Mouse (Mus musculus) gastrocnemius, adult 18-20 months (tissue): ENCODE measurements at regions not wholly inside any gene's neighbourhood (a gene's known extent, or its start where the extent isn't known, plus 50 kb on each side); places are given as distances from the start of the nearest gene placed in this dataset.
A peak's percentile ranks its signal among the peaks of the same experiment; 100 is the strongest.
"Not testable (repeated sequence)": the region's sequence is repeated elsewhere in the genome, so short reads cannot be mapped to it uniquely, and the experiment has no call there.

Experiments used
- DNase-seq: peaks from one replicate; pipeline ENCODE4 v3.0.0; 2021; ENCODE audit warnings: low spot score

DNA sequence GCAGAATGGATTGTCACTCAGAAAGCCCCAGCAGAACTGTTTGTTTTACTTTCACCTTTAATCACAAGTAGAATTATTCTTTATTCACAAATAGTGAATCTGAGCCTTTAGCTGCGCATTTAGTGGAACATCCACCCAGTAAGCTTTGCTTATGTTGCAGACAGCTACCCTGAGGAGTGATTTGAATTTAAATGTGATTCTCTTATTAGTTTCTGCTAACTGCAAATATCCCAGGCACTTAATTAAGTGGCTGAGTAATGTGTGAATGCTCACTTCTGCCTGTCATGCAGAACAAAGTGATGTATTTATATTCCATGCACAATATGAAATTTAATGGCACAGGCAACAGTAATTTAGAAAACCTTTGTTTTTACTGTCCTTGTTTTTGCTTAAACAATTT, 344.4 kb upstream of the Nova1 start:
- DNase-seq: no peak

DNA sequence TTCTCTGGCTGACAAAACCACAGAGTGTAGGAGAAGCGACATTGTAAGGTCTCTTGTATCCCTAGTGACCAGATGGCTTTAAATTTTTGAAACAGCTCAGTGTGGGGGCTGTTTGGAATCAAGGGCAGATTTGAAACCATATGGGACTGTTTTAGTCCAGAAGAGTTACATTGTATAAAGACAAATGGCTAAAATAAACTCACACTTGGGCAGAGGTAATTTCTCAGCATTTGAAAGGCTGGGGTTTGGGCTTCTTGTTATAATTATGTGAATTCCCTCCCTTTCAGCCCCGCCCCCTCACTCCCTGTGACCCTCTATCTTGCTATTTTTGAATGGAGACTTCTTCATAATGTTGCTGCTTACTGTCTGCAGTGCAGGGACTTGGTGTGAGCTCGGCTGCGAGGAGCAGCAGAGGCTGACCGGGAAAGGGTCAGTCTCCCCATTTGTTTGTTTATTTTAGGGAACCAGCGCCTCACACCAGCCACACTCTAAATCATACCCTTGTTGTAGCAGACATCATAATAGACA, 344.0 kb upstream of the Nova1 start:
- no peak for DNase-seq

DNA sequence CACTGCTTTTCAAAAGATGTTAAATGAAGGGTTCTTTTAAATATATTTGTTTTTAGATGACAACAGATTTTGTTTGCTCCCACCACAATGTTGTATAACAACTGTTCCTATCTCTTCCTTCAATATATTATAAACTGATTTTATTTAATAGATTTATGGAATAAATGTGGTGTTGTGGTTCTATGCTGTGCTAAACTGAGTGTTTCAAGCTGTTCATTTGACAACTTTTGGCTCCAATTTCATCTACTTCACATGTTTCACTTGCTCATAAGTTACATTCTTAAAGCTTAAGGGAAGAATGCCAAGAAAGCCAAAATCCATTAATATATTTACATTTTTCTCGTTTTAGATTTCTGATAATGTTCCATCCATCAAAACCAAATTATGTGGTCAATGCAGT, 341.9 kb upstream of the Nova1 start:
- no peak for DNase-seq

DNA sequence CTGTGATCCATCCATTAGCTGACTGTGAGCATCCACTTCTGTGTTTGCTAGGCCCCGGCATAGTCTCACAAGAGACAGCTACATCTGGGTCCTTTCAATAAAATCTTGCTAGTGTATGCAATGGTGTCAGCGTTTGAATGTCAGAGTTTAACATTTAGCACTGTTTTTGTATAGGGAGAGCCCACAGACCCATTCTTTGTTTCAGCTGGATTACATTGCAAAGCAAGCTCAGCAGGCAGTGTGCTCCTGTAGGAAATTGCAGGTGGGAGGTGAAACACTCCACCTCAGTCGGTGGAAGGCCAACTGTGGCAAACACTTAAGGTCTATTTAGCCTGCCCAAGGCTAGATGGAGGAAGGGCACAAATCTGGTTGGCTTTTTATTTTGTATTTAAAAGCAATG, 337.2 kb upstream of the Nova1 start:
- DNase-seq: not testable (repeated sequence)

DNA sequence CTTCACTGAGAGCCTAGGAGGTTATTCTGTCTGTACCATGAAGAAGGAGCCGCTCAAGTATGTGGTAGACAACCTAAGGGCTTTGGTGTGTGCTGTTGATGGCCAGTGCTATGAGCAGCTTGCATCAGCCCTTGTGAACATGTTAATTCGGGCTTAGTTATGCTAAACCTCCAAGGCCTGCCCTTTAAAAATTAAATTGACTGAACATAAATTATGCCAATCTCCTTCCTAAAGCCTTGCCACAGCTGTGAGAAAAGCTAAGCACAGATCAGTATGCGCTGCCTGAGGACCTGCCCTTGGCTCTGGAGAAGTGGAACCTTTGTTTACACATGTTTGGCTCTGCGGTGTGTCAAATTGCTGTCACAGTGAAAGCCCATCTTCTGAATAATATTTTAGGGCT, 321.9 kb upstream of the Nova1 start:
- no peak for DNase-seq

DNA sequence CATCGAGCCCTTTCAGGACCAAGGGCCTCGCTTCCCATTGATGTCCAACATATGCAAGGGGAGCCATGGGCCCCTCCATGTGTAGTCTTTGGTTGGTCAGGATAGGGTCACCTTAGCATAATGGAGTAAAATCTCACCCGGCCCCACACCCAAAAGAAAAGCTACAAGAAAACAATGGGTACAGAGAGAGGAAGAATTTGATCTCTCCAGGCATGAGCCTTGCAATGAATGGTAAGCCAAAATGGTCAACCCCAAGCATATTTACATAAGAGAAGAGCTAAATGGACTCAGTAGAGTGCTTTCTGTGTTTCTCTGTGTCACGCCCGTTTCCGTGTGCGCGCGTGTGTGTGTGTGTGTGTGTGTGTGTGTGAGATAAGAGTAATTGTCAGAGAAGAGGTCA, 311.1 kb upstream of the Nova1 start:
- DNase-seq: no peak

DNA sequence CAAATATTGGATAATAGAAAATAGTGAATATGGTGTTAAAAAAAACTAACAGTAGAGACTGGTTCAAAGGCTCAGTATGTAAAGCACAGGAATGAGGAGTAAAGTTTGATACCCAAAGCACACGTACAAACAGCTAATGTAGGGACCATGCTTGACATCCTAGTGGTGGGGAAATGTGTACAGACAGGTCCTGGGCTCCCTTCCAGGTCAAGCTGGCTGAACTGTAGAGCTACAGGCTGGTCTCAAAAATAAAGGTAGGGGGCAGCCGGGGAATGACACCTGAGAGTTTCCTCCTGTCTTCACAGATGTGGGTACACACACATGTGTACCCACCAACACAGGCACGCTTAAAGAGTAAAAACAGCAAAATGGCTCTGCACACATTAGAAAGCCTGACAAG, 309.9 kb upstream of the Nova1 start:
- no peak for DNase-seq

DNA sequence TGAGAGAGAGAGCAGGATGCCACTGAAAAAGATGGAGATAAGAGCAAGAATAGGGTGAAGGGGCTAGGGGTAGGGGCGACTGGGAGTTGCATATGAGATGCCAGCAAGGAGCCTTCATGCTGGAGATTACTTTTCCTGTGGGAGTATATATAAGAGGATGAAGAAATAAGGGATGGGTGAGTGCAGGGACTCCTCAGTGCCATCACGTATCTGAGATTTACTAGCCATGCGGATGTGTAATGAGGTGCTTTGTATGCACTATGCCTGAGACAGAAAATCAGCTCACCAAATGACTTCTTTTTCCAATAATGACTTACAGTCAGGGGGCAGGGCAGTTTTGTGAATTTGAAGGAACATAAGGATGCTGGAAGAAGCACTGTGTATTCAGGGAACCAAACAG, 302.7 kb upstream of the Nova1 start:
- no peak for DNase-seq

DNA sequence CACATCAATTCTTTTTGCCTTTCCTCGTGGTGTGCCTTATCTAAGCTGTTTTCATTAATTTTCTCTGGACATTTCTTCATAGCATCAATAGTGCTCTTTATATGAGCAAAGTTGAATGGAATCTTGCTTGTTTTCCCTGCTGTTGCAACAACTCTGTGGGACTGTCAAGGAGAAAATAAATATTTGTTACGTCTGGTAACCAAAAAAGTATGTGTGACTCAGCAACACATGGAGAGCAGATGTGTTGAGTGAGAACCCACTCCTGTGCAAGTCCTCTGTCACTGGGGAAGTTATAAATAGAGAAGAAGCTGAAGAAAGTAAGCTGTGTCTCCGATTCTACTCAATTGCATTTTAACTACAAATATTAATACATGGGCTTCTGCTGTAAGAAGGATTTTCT, 298.8 kb upstream of the Nova1 start:
- DNase-seq: peak; percentile 62

DNA sequence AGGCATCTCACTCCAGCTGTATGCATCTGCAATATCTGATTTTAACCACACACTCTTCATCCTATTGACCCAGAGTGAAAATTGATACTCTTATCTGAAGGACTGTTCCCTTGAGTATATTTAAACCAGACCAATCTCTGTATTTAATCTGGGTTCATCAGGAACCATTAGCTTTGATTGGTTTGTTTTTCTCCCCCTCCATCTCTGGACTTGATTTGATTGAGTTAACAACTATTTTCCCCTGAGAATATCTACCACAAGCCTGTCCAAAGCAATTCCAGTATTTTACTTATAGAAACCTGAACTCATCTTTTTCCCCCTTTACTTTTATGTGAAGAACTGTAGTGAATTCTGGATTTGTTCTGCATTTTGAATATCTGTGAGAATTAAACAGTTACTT, 270.5 kb upstream of the Nova1 start:
- no peak for DNase-seq

DNA sequence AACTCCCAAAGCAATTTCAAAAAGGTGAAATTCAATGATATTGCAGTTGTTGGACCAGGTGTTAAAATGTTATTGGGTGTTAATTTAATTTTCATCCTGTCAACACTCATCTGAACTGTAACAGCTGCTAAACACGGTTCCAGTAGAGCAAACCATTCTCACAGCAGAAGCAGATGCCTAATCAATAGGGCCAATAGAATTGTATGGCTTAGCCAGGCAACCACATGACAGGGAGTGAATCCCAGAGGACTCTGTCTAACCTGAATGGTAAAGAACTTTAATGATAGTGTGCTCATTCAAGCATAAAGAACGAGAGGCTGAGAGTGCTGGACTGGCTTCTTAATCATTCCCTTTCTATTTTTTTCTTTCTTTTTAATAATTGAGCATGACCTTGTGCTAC, 256.2 kb upstream of the Nova1 start:
- no peak for DNase-seq

DNA sequence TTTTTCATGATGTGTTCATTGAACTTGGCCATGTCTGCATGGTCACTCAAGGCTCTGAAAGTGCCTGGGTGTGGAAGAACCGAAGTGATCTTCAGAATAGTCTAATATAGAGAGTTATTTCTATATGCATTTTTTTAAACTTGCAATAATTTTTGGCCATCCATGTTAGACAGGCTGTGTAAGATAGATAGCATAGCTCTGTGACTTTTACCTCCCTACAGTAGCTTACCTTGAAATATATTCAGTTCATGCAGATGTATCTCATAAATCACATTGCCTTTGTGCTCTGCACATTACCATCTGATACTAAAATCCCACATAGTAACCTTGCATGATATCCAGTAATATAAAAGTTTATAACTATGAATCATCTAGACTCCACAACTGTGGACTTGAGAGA, 233.7 kb upstream of the Nova1 start:
- DNase-seq: no peak

DNA sequence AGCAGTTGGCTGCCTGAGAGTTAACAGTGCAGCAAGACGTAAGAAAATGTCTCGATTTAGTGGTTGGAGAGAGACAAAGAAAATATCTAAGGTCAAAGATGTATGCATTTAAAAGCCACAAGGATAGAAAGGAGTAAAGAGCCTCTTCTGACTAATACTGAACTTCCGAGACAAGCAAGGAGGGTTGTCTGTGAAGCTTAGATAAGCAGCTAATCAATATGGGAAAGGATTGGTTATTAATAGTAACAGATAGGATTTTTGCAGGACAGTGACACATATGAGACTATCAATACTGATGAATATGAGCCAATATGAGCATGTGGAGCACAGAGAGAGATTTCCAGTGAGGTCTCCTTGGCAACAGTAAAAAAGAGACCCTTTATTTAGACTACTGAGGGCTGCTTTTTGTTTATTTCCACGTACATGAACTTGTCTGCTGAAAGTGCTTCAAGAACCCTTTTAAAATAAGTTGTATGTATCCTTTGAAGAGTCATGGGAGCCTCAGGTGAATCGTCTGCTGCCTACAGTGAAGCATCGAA, 202.2 kb upstream of the Nova1 start:
- no peak for DNase-seq

DNA sequence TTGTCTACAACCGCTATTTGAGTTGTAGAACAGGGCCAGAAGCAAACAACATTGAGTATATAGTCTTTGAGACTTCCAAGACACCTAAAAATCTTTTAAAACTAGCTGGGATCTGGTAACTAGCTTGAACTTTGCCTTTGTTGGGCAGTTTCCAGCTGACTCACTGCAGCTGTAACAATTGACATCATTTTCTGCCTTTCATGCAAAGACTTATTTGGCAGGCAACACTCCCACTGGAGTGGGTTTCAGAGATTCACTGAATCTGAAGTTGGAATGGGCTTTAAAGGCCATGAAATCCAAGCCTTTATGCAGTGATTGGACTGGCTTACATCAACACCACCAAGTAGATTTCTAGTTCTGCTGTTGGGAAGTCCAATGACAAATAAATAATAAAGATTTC, 173.6 kb upstream of the Nova1 start:
- DNase-seq: peak; percentile 85

DNA sequence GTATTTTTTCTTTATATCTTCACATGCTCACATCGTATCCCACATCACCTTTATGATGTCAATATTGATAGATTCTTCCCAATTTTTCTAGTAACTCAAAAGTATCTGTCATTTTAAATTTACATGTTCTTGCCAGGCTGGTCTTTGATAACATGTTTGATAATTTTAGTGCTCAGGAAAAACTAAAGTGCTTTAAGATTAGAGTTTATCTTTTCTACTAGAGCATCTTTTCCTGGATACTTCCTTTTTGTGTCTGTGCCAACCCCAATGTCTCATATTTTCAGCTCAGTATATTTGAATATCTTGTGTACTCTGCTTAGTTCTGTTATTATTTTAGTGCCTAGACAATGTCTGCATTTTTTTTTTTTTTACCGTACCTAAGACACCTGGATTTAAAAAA, 170.2 kb upstream of the Nova1 start:
- DNase-seq: no peak

DNA sequence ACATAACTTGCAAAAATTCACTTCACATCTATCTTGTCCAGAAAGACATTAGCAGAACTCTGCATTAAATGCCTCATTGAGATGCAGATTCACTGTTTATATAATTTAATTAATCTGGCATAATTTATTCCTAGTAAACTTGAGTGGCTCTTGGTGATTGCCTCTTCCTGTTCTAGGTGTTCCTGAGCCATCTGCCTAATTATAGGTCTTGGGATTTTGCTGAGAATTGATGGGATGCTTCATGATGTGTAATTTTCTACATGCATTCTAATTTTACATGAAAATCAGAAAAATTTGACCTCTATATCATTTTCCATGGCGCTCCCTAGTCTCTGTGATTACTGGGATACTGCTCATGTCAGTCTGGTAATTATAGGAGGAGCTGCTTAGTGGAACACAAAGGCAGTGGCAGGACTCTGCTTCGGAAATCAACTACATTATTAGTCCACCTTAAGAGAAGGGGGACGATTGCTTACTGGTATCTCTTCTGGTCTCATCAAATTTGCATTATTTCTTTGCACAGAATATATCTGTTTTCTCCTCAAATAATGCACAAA, 131.6 kb upstream of the Nova1 start:
- no peak for DNase-seq

DNA sequence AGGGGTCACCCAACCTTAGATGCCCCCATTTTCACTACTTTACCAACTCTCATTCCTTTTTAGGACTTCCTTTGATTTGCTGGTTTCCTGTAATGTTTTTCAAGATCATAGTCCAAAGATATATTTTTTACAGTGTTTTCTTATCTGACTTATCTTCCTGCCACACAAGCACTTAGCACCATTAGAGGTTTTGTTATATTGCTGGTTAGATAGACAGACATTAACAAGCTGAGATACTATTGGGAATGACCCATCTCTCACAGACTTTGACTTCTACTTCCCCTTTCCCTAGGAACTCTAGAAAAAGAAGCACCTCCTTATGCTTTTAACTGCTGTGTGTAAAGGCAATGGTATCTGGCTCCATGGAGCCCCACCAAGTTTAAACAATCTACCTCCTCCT, 127.0 kb upstream of the Nova1 start:
- DNase-seq: no peak

DNA sequence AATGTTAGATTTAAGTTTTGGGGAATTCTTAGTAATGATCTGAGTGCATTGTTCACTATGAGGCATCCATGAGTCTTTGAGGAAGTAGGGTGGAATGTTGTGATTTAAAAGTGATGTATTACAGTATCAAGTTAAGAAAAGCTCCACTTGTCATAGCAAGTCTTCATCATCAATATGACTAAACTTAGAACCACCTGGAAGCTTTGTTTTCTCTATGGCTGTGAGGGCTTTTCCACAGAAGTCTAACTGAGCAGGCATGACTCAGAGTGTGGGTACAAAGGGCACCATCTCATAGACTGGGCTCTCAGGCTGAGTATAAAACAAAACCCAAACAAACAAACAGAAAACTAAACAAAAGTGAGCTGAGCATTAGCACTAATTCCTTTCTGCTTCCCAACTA, 112.4 kb upstream of the Nova1 start:
- DNase-seq: no peak

DNA sequence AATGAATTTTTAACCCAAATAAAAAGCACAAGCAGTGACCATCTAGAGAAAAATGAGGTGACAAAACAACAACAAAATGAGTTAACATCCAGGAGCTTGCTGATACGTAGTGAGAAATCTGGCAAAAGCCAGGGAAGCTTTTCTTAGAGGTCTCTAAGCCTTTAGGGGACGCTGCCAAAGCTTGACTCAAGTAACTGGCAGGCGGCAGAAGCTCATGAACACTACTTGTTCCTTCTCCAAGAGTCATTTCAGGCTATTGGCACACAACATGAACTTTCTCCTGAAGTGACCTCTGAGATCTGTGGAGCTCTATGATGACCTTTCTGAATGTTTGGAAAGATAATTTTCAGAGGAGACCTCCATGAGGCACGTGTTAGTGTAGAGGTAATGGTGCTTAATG, 98.6 kb upstream of the Nova1 start:
- DNase-seq: peak; percentile 73

DNA sequence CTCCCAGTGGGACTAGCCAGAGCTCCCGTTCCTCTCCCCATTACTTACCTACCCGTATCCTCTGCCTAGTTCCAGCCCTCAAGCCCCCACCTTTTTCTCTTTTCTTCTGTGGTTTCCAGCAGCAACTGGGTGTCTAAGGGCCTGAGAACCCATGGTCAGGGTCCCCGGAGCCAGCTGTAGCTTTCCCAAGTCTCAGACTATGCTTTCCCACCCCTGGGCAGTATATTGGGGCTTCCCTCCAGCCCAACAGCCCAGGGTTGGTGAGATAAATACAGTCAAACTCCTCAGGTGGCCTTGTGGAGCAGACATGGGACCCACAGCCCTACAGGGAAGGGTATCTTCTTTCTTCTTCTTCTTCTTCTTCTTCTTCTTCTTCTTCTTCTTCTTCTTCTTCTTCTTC, 59.4 kb upstream of the Nova1 start:
- DNase-seq: no peak

DNA sequence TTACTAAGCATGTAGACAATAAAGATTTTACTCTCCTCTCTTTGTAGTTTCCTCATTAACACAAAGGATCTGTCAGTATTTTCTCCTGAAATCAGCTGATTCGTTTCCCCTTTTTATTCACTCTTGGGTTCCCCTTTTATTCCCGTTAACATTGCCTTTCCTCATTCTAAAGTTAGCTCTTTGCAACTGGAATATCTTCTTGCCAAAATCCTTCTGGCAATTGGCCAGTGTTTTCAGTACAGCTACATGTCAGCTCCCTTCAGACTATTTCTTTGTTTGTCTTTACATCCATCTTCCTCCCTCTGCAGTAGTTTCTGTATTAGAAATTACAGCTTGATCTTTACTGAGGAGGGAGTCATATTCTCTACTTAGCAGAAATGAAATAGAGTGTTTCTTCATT, 51.4 kb upstream of the Nova1 start:
- DNase-seq: peak; percentile 53
